Mouse (Mus musculus): ENCODE results near the gene Gna15.

Gna15 gene

GRCm38 (mm10) chr10:81553807-81554755, 30.1 kb upstream of the Gna15 start:
- no peak for DNase-seq

GRCm38 (mm10) chr10:81553232-81553631, 29.2 kb upstream of the Gna15 start:
- peak; percentile 54 for DNase-seq

GRCm38 (mm10) chr10:81551597-81552102, 27.6 kb upstream of the Gna15 start:
- peak; percentile 88 for DNase-seq

GRCm38 (mm10) chr10:81550257-81550656, 26.2 kb upstream of the Gna15 start:
- peak; percentile 56 for DNase-seq

- no peak for DNase-seq
Measured at GRCm38 (mm10) chr10:81548944-81549343, 24.9 kb upstream of the Gna15 start.

DNA sequence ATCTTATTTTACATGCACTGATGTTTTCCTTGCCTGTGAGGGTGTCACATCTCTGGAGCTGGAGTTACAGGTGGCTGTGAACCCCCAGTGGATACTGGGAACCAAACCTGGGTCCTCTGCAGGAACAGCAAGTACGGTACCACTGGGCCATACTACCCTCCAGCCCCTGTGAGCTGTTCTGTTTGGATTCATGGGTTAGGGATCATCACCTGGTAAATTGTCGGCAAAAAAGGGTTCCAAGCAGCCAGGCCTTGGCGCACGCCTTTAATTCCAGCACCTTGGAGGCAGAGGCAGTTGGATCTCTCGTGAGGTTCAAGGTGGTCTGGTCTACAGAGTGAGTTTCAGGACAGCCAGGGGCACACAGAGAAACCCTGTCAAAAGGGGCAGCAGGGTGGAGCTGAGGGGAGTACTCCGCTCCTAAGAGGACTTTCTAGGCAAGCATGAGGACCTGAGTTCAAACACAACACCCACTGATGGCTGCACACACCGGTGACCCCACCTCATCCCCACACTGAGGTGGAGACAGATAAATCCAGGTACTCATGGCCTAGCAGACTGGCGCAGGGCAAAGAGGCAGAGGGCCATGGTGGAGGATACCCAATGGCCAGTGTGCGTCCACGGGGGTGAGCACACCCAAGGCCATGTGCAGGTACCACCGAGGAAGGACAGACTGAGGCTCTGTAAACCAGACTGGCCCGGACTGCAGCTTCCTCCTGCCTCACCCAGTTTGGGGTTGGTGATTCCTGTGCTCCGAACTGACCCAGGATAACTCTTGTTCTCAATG, 23.0 kb upstream of the Gna15 start:
- DNase-seq: no peak

- DNase-seq: no peak
Measured at GRCm38 (mm10) chr10:81546332-81546731, 22.3 kb upstream of the Gna15 start.

- peak; percentile 99 for DNase-seq
Measured at GRCm38 (mm10) chr10:81545161-81545747, 21.2 kb upstream of the Gna15 start, which contains the start of gene Gna11. Gna11 (minus strand) TSS chr10:81545190.

- no peak for DNase-seq
Measured at GRCm38 (mm10) chr10:81544296-81545160, 20.5 kb upstream of the Gna15 start.

- DNase-seq: no peak
Measured at GRCm38 (mm10) chr10:81543633-81544032, 19.6 kb upstream of the Gna15 start.

DNA sequence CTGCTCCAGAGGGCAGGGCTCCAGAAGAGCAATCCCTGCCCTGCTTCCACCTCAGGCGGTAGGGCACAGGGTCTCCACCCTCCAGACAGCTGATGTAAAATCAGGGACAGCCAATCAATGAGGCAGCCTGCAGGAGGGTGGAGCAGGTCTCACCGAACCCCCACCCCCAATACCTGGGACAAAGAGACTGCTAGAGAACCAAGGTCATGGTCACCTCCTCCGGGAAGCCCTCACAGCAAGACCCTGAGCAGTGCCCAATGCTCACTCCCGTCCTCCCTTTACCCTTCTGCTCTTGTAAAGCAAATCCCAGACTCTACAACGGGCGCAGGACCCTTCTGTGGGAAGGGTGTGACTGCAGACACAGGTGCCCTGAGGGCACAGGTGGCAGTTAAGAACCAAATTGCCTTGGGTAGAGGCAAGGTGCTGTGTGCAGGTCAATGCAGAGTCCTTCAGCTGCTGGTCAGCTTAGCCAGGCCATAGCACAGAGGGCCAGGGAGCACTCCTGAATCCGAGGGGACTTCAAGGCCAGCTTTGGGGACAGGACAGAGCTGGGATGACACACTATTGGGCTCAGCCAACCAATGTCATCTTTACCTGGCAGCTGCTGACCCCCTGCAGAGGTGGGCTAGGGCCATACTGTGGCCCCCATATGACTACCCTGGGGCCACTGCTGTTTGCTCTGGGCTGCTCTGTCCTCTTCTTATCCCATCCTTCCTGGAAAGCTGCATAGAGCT, 18.9 kb upstream of the Gna15 start:
- no peak for DNase-seq

GRCm38 (mm10) chr10:81541803-81542202, 17.8 kb upstream of the Gna15 start:
- no peak for DNase-seq

- DNase-seq: no peak
Measured at GRCm38 (mm10) chr10:81541363-81541762, 17.3 kb upstream of the Gna15 start.

- DNase-seq: no peak
Measured at GRCm38 (mm10) chr10:81538321-81539048, 14.5 kb upstream of the Gna15 start.

DNA sequence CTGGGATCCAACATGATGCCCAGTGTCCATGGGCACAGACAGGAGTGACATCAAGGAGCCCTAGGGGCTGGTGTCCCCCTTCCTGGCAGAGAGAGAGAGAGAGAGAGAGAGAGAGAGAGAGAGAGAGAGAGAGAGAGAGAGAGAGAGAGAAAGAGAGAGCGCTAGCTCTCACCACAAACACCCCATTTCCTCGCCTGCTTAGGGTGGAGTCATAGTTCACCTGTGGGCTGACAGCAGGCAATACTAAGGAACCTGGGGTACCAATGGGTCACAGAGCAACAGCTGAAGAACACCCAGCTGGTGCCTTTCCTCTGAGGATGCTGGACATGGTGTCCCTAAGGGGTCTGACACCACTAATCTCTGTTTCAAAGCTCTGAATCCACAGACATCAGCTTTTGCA, 13.4 kb upstream of the Gna15 start:
- no peak for DNase-seq

GRCm38 (mm10) chr10:81536734-81537133, 12.7 kb upstream of the Gna15 start:
- no peak for DNase-seq

- DNase-seq: no peak
Measured at GRCm38 (mm10) chr10:81534826-81535225, 10.8 kb upstream of the Gna15 start.

- DNase-seq: peak; percentile 69
Measured at GRCm38 (mm10) chr10:81526779-81527178, 2.8 kb upstream of the Gna15 start.

DNA sequence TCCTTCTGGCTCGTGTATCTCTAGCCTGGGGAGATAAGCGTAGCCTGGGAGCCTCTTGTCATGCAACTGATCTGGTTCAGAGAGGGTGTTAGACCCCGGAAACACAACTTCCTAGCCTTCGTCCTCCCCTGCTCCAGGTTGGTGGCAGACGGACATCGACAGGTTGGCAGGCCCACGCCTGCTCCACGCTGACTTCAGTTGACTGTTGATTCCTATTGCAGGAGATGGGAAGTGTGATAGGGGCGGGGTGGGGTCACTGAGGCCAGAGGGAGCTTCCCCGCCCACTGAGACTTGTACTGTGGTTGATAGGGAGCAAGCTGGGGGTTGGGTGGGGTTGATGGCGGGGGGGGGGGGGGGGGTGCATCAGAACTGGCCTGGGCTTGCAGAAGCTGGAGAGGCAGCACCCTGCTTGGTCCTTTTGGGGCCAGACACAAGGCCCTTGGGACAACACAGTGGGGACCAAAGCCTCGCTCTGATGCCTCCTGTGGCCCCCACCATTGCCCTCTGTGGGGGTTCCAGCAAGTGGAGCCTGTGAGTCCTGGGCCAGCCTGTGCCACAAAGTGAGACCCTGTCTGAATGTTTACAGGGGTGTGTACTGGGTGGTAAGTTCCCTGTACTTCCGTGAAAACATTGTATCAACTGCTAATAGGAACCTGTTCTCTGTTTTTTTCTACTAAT, 1.1 kb upstream of the Gna15 start:
- no peak for DNase-seq

- no peak for DNase-seq
Measured at GRCm38 (mm10) chr10:81523570-81523969, 455 bp downstream of the Gna15 start.

Data from right cerebral cortex, postnatal 14 days (tissue).